Mouse (Mus musculus) liver, embryonic 14.5 days (tissue): ENCODE results near the gene Gfer.

Experiments used
- CTCF ChIP-seq: IDR thresholded peaks from 2 replicates; pipeline ENCODE4 v1.5.1; 2016; ENCODE audit warnings: antibody characterized with exemption, low read depth, control low read depth
- EP300 ChIP-seq: IDR thresholded peaks from 2 replicates; pipeline ENCODE4 v1.6.1; 2016; ENCODE audit warnings: antibody characterized with exemption, low read depth

DNA sequence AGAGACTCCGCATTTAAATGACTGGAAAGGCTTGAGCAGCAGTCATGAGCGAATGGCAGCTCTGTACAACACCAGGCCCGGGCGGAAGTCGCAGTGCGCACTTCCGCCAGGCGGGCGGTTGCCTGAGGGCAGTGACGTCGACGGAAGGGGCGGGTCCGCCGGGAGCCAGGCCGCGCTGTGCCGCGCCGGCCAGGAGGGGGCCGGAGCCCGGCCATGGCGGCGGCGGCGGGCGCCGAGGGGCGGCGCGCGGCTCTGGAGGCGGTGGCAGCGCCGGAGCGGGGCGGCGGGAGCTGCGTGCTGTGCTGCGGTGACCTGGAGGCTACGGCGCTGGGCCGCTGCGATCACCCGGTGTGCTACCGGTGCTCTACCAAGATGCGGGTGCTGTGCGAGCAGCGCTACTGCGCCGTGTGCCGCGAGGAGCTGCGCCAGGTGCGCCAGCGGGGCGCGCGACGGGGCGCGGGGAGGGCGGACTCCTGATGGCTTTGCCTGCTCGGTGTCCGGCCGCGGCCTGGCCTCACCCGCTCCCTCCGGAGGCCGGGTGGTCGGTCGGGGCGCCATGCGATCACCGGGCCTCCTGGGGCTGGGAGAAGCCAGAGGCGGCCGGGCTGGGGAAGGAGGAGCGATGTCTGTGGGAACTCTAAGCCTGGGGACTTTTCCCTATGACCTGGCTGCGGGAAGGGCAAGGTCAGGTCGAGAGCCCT lies 26.3 kb downstream of the Gfer start, which contains the start of gene Zfp598:
- TF ChIP-seq CTCF (peak; percentile 29), EP300 (no peak)
